1 mouse cellular context compared by ENCODE assay signal in the genomic region with DNA sequence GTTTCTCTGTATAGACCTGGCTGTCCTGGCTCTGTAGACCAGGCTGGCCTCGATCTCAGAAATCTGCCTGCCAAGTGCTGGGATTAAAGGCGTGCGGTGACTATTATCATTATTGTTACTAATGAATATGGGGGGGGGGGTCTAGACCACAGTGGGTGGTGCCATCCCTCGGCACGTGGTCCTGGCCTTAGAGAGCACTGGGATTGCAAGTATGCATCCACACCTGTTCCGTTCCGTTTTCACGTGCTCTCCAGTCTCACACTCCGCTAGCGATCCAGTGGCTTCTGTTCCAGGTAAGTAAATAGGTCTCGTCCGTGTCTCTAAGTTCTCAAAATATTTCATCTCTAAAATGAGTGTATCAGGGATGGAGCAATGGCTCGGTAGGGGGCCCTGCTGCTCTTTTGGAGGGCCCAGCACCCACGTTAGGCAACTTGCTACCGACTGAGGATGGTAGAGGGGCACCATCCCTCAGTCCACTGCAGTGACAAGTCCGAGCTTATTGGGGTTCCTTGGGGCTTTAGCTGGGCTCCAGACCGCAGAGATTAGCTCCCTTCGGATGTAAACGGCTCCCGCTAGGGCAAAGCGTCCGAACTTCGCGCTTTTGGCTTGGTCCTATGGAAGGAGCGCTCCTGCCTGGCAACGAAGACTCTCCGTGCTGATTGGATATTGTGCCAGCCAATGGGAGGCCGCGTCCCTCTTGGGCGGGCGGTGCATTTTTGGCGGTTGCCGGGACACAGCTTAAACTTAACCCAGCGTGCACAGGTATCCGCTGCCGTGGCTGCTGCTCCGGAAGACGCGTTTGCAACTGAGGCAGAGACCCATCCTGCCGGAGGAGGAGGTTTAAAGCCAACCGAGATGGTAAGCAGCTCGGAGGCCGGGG.
TF ChIP-seq lines count a peak whose summit lies in the region.

A gene (plus strand): TSS at position 190 of the 880 bp plus-strand sequence.

TF ChIP-seq in MEL, 35 proteins besides CTCF, POLR2A, EP300 and RAD21 (continued from another document):
- TF ChIP-seq ELF1 (IDR thresholded peaks at IDR 0.05; ENCODE audit: low read depth, low read length) (peak; percentile 68), POLR2AphosphoS5 (IDR thresholded peaks at IDR 0.05; ENCODE audit: borderline replicate concordance, low read depth, low read length) (no peak), USF2 (IDR thresholded peaks at IDR 0.05; ENCODE audit: borderline replicate concordance in 1 of 2, insufficient read depth in 1 of 2, low read depth in 1 of 2, low read length in 2 of 2) (no peak), MYB (IDR thresholded peaks at IDR 0.05; ENCODE audit: low read depth, low read length) (peak; percentile 37; the same call in 1 of the 2 replicates), CHD2 (IDR thresholded peaks at IDR 0.05; ENCODE audit: low read length) (peak; percentile 49), RCOR1 (IDR thresholded peaks at IDR 0.05; ENCODE audit: low read depth, low read length) (no peak), USF1 (IDR thresholded peaks at IDR 0.05; ENCODE audit: low read depth, low read length) (peak; percentile 69), ZC3H11A (IDR thresholded peaks at IDR 0.05; ENCODE audit: low read depth, low read length) (no peak), GABPA (IDR thresholded peaks at IDR 0.05; ENCODE audit: low read depth, low read length) (no peak), TAL1 (IDR thresholded peaks at IDR 0.05; ENCODE audit: low read length) (no peak), MEF2A (IDR thresholded peaks at IDR 0.05; ENCODE audit: extremely low read depth, insufficient replicate concordance, low read depth, low read length, poor library complexity, severe bottlenecking) (no peak), SIN3A (IDR thresholded peaks at IDR 0.05; ENCODE audit: low read length) (peak; percentile 98), ZMIZ1 (IDR thresholded peaks at IDR 0.05; ENCODE audit: low read depth, low read length) (peak; percentile 76), ZKSCAN1 (IDR thresholded peaks at IDR 0.05; ENCODE audit: low read depth, low read length) (no peak), E2F4 (IDR thresholded peaks at IDR 0.05; ENCODE audit: borderline replicate concordance, low read depth, low read length) (peak; percentile 88)
